Mouse (Mus musculus) ovary, postnatal 36 days (tissue): ENCODE data around the gene Tmem259.

ENCODE experiments used
- DNase-seq: peaks from one replicate; pipeline ENCODE4 v3.0.0; 2022; ENCODE audit warnings: low spot score, mixed read lengths

The Tmem259 gene

GRCm38 (mm10) chr10:79984195-79984816, at the start of gene Tmem259:
Tmem259 (minus strand) TSS chr10:79984330.
- peak; percentile 88 for DNase-seq

GRCm38 (mm10) chr10:80032799-80033480, 48.8 kb upstream of the Tmem259 start:
- DNase-seq = peak; percentile 62

GRCm38 (mm10) chr10:80030736-80031135, 46.6 kb upstream of the Tmem259 start:
- DNase-seq = no peak

GRCm38 (mm10) chr10:80030191-80030590, 46.1 kb upstream of the Tmem259 start:
- DNase-seq = no peak

- DNase-seq = no peak
These were observed 44.4 kb upstream of the Tmem259 start for GRCm38 (mm10) chr10:80028521-80028846.

- DNase-seq = no peak
These were observed 43.8 kb upstream of the Tmem259 start for GRCm38 (mm10) chr10:80027681-80028520.

GRCm38 (mm10) chr10:80025889-80026288, 41.8 kb upstream of the Tmem259 start:
- no peak for DNase-seq

GRCm38 (mm10) chr10:80025463-80025862, 41.3 kb upstream of the Tmem259 start:
- no peak for DNase-seq

- DNase-seq = no peak
These were observed 40.9 kb upstream of the Tmem259 start for GRCm38 (mm10) chr10:80025044-80025347.

- no peak for DNase-seq
These were observed 40.3 kb upstream of the Tmem259 start for GRCm38 (mm10) chr10:80024229-80025043.

GRCm38 (mm10) chr10:80023758-80024157, 39.6 kb upstream of the Tmem259 start:
- DNase-seq = no peak

- no peak for DNase-seq
These were observed 38.7 kb upstream of the Tmem259 start for GRCm38 (mm10) chr10:80022806-80023205.

GRCm38 (mm10) chr10:80022164-80022563, 38.0 kb upstream of the Tmem259 start:
- DNase-seq = no peak

- DNase-seq = no peak
These were observed 37.2 kb upstream of the Tmem259 start for GRCm38 (mm10) chr10:80021320-80021641.

GRCm38 (mm10) chr10:80020603-80021319, 36.6 kb upstream of the Tmem259 start:
- no peak for DNase-seq

- DNase-seq = no peak
These were observed 36.1 kb upstream of the Tmem259 start for GRCm38 (mm10) chr10:80020191-80020590.

- DNase-seq = no peak
These were observed 35.5 kb upstream of the Tmem259 start for GRCm38 (mm10) chr10:80019471-80020131.

- DNase-seq = no peak
These were observed 34.7 kb upstream of the Tmem259 start for GRCm38 (mm10) chr10:80018739-80019297.

- no peak for DNase-seq
These were observed 33.6 kb upstream of the Tmem259 start for GRCm38 (mm10) chr10:80017771-80018170.

GRCm38 (mm10) chr10:80017361-80017760, 33.2 kb upstream of the Tmem259 start:
- no peak for DNase-seq

GRCm38 (mm10) chr10:80016931-80017330, 32.8 kb upstream of the Tmem259 start:
- DNase-seq = no peak
